Mouse (Mus musculus) thymus, postnatal 4 days (tissue): Measurements from ENCODE around the gene Dhdds.
"Not testable (repeated sequence)": the region's sequence is repeated elsewhere in the genome, so short reads cannot be mapped to it uniquely, and the experiment has no call there.

Experiments
- DNase-seq: peaks from one replicate; pipeline ENCODE4 v3.0.0; 2021

The Dhdds gene

DNA sequence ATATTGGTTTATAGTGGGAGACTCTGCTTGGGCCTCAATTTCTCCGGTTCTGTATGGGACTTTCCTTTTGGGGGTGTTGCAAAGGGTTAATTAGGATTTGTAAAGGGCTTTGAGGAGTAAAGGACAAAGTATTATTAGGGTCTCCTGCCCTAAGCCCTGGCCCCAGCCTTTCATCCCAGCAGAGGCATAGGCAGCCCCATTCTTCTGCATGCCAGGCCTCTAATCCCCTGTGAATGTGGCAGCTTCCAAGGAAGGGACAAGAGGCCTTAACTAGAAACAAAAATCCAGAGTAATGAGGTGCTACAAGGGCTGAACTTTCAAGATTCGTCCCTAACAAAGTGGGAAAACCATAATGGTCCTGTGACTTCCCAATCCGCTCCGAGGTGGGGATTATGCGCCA, 2.2 kb upstream of the Dhdds start:
- no peak for DNase-seq

DNA sequence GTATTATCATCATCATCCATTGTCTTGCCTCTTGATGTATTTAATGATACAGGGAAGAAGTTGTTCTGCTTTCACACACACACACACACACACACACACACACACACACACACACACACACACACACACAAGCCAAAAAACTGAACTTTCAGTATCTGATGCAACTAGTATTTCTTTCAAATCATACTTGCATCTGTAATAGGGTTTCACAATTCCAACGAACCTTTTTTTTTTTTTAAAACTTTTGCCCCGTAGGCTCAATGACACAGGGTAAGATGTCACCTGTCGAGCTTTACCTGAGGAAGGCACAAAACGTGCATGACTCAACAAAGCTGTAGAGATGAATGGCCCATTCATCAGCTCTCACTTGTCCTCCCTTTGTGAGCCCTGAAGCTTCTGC, 1.5 kb upstream of the Dhdds start:
- no peak for DNase-seq

DNA sequence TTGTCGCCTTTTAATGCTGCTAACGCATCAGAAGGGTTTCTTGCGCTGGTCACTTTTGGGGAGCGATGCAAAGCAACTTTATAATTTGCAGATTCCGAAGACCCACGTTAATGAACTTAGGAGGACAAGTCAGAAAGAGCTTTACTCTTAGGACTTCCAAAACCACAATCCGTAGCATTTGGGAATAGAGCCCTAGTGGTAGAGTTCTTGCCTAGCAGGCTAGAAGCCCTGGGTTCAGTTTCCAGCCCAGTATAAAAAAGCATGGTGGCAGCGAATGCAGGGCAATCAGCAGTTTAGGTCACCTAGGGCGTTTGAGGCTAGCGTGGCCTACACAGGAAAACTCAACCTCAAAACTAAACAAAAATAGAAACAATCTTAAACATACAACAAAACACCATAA, 992 bp upstream of the Dhdds start:
- DNase-seq = no peak

DNA sequence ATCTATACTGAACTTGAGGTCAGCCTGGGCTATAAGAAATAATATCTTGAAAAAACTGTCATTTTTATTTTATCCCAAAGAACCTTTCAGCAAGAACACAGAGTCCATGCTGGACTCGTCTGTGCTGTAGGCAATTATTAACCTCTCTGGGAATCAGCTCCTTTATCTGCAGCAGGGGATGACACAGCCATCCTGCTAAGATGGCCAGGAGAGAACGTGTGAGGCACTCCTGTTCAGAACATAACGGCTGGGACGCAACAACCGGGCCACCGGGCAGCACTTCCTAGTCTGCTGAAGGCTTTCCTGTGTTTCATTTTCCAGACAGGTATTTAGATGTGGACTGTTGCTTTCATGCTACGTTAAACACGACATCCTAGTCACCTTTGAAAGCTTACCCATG, 6.0 kb downstream of the Dhdds start:
- DNase-seq = no peak

DNA sequence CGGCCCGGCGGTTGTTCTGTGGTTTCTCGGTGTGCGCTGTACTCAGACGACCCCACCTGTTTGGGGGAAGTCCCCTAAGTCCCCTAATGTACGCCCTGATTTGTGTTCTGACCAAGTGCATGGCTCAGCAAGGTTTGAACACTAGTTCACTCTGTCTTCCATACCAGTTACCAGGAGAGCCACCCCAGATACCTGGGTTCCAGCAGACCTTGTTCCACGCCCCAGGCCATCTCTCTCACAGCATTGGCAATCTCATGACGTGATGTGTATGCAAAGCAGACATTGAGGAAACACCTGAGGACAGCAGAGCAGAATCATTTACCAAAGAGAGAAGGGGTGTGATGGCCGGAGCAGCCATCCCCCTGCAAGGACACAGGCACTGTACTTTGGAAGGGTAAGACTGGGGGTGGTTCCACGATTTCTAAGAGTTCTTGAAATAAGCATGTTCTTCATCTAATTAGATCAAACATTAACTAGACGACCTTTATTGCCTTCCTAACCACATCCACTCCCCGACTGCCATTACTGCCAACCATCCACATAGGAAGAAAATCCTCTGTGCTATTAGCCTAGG, 9.5 kb downstream of the Dhdds start:
- no peak for DNase-seq

DNA sequence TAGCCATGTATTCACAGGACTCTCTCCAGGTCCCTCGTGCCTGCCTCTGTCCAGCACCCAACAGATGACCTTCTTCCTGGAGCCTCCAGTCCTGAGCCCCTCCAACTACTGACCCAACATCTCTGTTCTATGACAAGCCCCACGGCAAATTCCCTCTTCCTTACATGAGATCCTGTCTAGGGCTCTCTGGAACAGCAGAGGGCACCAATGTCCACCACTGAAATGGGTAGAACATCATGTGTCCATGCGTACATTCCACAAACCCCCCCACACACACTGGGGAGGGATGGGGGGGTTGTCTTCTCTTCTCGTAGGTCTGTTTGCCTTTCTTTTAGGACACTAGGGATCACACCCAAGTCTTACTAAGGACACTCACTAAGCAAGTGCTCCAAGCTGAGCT, 10.7 kb downstream of the Dhdds start:
- no peak for DNase-seq

DNA sequence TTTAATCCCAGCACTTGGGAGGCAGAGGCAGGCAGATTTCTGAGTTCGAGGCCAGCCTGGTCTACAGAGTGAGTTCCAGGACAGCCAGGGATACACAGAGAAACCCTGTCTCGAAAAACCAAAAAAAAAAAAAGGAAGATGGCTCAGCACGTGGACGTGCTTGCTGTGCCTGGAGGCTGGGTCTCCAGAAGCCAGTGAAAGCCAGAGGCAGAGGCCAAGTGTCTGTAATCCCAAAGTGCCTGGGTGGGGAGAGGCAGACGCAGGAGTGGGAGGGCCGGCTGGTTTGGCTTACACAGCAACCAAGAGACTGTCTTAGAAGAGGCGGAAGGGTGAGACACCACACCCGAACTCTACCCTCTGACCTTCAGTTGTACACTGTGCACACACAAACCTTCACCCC, 12.4 kb downstream of the Dhdds start:
- not testable (repeated sequence) for DNase-seq

DNA sequence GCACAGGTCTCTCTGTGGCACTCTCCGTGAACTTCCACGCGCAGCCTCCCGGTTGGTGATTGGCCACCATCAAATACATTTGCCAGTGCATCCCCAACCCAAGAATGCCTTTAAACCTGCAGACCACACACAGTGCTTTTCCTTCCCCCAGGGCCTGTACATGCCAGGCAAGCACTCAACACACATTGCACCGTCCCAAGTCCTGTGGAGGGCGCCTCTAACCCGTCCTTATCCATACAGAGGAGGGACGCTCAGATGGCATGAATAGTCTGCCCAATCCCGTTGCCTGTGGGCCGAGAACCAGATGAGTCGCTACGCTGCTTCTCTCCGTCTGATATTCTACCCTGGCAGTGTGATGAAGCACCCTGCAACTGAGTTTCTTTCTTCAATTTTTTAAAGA, 17.8 kb downstream of the Dhdds start:
- no peak for DNase-seq

DNA sequence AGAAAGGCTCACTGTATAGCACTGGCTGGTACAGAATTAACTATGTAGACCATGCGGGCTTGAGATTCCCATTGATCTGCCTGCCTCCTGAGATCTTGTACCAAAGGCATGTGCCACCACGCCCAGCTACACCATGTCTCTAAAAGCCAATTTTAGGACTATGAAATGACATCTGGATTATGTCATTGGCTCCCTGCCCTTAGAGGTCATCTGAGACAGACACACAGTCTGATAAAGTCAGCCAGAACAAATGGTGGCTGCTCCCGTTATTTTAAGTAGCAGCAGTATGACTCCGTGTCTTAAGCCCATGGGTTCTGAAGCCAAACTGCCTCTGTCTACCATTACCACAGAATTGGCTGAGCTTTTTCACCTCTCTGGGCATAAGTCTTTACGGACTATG, 20.2 kb downstream of the Dhdds start:
- no peak for DNase-seq

DNA sequence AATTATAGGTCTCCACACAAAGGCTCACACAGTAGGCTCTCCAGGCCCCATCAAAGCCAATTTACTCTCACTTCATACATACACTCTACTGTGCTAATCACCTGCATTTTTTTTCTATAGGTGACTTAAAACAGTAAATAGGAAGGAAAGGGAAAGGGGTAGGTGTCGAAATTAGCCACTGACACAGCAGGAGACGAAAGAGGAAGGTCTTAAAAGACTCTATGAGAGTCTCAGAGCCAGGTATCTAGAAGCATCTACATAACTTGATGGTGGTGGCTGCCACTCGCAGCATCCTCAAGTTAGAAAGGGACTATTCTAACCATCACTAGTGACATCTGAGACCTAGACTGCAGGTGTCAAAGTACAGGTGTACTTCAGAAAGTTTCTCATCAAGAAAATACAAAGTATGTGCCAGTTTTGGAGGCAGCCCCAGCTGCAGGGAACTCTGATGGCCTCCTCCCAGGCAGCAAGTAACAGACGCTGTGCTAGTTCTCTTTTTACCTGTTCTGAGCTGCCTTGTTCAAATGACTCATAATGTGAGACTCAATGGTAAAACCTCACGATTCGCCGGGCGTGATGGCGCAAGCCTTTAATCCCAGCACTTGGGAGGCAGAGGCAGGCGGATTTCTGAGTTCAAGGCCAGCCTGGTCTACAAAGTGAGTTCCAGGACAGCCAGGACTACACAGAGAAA, 22.6 kb downstream of the Dhdds start:
- DNase-seq = no peak

DNA sequence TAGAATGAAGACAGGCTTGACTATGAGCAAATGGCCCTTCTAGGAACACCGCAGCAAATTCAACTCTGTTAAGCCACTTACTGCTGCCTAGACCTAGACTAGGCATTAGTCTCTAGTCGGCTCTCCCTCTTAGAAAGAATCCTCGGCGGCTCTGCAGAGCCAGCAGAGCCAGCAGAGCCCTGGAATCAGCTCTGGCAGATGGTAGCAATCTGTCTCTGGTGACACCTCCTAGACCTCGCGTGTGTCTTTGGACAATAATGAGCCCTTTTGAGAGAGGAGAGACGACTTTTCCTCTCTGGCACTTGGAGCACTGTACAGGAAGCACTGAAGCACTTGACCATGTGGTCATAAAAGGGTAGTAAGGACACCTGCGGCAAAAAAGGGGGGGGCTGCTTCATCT, 29.0 kb downstream of the Dhdds start:
- no peak for DNase-seq

DNA sequence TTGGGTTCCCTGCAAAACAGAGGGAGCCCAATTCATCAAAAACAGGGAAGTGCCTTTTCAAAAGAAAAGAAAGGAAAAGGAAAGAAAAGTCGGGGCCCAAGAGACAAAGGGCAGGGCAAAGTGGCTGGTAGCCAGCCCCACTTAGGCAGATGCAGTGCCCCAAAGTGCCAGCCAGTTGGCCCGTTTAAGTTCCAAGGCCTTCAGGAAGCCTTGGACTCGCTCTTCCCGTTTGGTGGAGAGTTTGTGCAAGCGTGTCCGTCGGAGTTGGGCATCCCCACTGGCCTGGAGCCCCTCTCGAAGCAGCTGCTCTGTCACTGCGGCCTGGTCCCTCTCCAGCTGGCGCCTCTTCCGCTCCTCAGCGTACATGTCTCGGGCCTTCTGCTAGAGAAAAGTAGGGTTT, 29.8 kb downstream of the Dhdds start:
- no peak for DNase-seq

DNA sequence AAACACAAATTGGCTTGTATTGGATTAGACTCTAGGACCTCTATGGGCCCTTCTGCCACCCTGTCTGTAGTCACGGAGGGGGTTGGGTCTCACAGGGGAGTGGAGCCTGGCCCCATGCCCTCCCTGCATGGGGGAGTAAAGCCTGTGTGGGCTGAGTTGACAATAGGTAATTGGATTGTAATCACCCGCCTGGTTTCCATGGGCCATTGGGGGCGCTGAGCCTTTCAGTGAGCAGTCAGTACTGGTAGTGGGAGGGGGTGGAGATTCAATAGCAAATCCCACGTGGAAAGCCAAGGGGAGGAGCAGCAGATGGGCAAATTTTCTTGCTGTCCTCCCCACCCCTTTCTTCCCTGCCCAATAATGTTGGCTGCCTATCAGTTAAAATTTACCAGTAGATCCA, 30.5 kb downstream of the Dhdds start:
- no peak for DNase-seq

DNA sequence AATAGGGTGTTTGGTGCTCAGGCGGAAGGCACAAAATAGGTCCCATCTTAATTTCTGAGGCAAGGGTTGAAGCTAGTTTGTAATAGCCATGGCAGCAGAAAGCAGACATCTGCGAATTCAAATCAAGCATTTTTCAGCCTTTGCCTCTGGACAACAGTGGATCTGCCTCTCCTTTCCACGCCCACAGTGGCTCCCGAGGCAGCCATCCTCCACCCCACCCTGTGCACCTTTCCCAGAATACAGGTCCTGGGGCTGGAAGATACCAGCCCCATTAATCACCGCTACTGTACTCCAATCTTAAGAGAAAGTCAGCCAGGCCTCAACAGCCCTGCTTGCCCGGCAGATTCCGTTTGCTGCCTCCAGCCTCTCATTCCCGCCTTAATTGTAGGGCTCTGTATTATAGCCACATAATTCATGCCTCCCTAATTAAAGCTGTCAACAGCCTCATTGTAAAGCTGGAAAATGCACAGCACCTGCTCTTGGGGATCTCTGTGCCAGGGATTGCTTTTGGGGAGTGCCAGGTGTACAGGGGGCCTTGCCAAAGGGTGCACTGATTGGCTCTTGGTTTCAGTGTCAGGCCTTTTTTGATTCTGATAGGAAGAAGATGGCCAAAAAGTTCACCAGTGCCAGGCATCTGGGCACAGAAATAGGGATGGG, 31.5 kb downstream of the Dhdds start:
- no peak for DNase-seq

DNA sequence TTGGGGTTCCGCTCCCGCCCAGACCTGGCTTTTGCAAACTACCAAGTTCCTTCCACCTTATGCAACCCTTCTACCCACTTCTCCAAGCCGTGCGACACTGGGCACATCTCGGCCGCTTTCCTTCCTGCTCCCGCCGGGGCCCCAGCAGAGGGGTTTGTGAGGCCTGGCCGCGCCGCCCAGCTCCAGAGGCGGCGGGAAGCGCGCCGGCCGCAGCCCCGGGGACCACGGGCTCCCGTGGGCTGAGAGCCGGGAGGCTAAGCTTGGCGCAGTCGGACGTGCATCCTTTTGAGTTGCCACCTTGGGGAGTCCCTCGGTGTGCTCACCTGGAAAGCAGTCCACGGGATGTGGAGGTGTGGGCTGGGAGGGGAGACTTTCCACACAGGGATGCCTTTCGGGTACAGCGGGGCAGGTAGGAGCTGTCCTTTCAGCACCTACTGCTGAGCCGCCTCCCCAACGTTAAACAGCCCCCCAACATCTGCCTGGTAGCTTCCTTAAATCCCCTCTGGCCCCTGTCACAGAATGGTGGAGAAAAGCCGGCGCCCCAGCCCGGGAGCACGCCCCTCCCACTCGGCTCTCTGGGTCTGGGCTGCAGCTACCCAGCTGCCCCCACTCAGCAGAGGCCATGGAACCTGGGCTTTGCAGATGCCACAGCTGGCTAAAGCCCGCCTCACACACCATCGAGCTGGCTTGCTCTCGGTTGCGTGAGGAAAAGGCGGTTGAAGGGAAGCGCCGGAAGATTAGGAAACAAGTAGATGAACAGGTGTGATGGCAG, 32.4 kb downstream of the Dhdds start, which contains the start of gene Hmgn2:
Gene Hmgn2, minus strand, starts transcription at position 501 of the 772 bp plus-strand sequence.
- peak; percentile 69 for DNase-seq

DNA sequence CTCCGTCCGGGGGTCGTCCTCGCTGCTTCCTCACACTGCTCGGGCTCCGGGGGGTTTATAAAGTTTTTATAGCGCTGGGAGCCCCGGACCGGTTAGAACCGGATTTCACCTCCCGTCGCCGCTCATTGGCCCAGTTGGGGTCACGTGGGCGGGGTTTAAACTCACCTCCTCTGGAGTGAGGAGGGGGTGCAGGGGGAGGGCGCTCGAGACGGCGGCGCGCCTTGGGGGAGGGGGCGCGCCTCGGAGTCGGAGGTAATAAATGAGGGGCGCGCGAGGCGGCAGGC, 32.9 kb downstream of the Dhdds start:
- DNase-seq = peak; percentile 96

DNA sequence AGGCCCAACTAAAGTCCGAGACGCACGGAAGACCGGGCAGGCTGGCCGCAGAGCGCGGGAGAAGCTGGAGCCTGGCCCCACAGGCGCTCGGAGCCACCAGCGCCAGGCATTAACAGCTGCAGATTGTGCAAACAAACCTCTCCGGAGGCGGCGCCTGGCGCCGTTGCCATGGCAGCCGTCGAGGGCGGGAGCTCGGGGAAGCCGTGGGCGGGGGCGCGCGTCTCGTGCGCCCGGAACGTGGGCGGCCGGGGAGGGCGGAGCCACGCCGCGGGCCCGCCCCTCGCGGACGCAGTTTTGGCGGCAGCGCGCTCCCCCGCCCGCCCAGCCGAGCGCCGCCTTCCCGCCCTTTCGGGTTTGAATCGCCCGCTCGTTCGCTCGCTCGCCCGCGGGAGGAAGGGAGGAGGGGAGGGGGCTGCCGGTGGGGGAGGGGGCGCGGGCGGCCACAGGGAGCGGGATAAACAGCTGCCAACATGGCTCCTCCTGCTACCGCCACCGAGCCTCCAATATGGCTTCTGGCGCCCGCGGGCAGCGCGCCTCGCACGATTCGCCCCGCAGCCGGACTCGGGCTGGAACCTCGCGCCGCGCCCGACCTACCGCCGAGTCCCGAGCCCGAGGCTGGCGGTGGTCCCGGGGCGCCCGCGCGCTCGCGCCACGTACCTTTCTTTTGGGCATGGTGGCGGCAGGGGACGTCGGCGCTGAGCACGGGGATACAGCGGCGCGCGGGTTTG, 33.4 kb downstream of the Dhdds start:
- peak; percentile 99 for DNase-seq

DNA sequence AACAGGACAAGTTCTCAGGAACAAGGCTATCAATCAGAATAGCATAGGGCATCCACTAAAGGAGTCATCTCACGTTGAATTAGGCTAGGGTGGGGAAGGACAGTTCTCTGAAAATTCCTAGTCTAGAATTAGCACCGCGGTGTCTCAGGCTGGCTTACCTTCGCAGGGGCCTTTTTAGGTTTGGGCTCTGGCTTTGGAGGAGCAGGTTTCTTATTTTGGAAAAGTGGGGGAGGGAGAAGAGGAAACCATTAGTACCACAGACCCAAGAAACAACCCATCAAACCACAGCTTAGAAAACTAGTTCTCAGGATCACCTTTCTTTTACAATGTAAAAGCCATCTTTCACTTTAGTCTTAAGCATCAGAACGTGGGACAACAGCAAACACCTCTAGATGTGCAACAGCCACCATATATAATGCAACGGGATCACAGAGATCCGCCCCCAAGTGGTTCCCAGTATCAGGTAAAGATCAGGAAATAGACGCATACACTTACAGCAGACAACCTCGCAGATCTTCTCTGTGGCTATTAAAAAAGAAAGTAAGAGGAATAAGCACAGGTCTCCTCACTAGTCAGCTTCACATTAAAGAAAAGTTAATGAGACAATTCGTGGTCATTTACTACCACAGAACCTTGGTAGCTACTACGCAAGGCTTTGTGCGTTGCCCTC, 34.3 kb downstream of the Dhdds start:
- no peak for DNase-seq

DNA sequence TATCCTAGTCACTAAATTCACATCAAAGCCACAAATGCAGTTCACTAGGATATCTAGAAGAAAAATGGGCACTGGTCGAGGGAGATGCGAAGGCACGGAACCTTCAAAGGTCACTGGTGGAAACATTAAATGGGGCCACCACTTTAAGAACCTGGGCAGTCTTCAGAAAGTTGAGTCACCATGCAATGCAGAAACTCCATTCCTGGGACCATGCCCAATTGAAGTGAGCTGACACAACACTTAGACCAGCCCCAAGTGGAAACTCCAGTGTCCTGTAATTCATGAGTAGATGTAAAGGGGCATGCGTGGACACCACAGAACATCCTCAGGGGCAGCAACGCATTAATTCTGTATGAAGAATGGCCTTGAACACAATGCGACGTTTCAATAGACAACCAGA, 38.2 kb downstream of the Dhdds start:
- no peak for DNase-seq

DNA sequence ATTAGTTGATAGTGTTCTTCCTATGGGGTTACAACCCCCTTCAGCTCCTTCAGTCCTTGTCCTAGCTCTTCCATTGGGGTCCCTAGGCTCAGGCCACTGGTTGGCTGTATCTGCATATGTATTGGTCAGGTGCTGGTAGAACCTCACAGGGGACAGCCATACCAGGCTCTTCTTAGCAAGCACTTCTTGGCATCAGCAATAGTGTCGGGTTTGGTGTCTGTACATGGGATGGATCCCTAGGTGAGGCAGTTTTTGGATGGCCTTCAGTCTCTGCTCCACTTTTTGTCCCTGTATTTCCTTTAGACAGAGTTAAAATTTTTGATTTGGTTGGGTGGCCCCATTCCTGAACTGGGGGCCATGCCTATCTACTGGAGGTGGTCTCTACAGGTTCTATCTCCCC, 41.8 kb downstream of the Dhdds start:
- DNase-seq = no peak

DNA sequence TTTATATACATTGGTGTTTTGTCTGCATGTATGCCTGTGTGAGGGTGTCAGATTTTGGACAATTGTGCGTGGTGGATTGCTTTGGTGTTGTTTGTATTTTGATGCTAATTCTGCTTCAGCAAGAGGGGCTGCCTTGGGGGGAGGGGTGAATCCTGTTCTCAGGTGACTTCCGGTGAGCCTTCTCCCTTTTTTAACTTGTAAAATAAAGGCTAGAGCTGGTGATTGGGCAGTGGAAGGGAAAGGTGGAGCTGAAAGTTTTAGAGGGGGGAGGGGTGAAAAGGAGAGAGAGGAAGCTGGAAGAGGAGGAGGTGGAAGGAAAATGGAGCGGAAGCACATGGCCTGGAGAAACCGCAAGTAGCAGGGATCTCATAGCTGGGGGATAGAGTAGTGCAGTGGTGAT, 44.4 kb downstream of the Dhdds start:
- no peak for DNase-seq

DNA sequence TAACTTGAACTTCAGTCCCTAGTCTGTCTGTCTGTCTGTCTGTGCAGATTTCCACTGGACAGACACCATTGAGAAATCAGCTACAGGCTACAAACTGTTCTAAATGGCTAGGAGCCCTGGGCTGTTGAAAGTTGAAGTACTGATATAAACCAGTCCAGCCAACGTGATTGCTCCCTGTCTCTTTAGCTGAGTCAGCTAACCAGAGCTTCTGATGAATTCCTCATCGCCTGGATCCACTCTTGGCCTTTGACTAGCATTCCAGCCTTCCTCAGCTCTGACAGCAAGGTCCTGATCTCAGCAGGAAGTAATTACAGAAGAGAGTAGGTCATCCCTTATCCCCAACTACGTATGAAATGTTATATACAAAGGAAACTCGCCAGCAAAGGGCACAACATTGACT, 54.0 kb downstream of the Dhdds start:
- no peak for DNase-seq

DNA sequence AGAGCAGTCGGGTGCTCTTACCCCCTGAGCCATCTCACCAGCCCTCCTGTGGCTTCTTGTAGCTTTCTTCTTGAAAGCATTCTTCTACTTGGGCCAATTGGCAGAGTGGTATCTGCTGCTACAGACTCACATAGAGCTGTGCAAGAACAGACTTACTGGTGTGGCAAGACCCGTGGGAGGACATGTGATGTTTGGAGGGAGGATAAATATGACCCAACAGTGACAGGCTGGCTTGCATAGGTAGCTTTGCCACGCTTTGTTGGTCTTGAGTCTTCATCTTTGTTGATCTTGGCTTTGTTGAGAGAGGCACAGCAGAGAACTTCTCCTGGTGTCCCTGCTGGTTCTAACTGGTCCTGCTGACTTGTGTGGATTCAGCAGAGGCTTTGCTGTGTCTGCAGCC, 56.9 kb downstream of the Dhdds start:
- DNase-seq = no peak
